Mouse (Mus musculus): ENCODE measurements around the gene Tnfaip8l1. TPM values are rescaled to one million over a fixed set of nuclear protein-coding genes. Genes with fewer than 3 reads are reported as not detected.

Gene Tnfaip8l1
- polyA plus RNA-seq, 1 experiment, result 21.6 TPM

- DNase-seq, result no peak
- 39% methylated on average over 2 of the region's 2 CpGs for WGBS
- Histone ChIP-seq H3K27ac (ENCODE audit: control insufficient read depth, insufficient read depth, low read length) (no peak within 1 kb of the TSS), H3K4me3 (ENCODE audit: control insufficient read depth, insufficient read depth, low read length) (no peak within 1 kb of the TSS), H3K36me3 (ENCODE audit: control insufficient read depth, insufficient read depth, low read length) (no peaks in the 10 kb centered on the region), H3K4me1 (replicated peaks; ENCODE audit: control insufficient read depth, insufficient read depth, low read length) (no peaks in the 10 kb centered on the region; the same call in 1 of the 2 replicates), H3K27me3 (ENCODE audit: control insufficient read depth, insufficient read depth, low read length) (peaks cover 8% of the 10 kb centered on the region; the same call in 1 of the 2 replicates)
- TF ChIP-seq POLR2A (IDR thresholded peaks at IDR 0.05; ENCODE audit: control insufficient read depth, extremely low read depth, insufficient read depth, low read length, poor library complexity) (no peak), CTCF (IDR thresholded peaks at IDR 0.05; ENCODE audit: borderline replicate concordance, control insufficient read depth, extremely low read depth, insufficient read depth, low read length, poor library complexity) (no peak)
These were observed 40.5 kb upstream of the Tnfaip8l1 start, which contains the start of gene Lrg1 for GRCm38 (mm10) chr17:56121826-56122225. Gene Lrg1, minus strand, starts transcription at chr17:56122001.

- Histone ChIP-seq H3K27ac (ENCODE audit: control insufficient read depth, insufficient read depth, low read length) (no peak overlapping the region), H3K4me3 (ENCODE audit: control insufficient read depth, insufficient read depth, low read length) (no peak overlapping the region), H3K36me3 (ENCODE audit: control insufficient read depth, insufficient read depth, low read length) (no peaks in the 10 kb centered on the region), H3K4me1 (replicated peaks; ENCODE audit: control insufficient read depth, insufficient read depth, low read length) (no peaks in the 10 kb centered on the region; the same call in 1 of the 2 replicates), H3K27me3 (ENCODE audit: control insufficient read depth, insufficient read depth, low read length) (peaks cover 8% of the 10 kb centered on the region; the same call in 1 of the 2 replicates)
- TF ChIP-seq CTCF (IDR thresholded peaks at IDR 0.05; ENCODE audit: borderline replicate concordance, control insufficient read depth, extremely low read depth, insufficient read depth, low read length, poor library complexity) (no peak), POLR2A (IDR thresholded peaks at IDR 0.05; ENCODE audit: control insufficient read depth, extremely low read depth, insufficient read depth, low read length, poor library complexity) (no peak)
- 93% methylated on average over 12 of the region's 12 CpGs for WGBS
- no peak for DNase-seq
These were observed 39.1 kb upstream of the Tnfaip8l1 start for GRCm38 (mm10) chr17:56123161-56123560.

GRCm38 (mm10) chr17:56123681-56124340 lies 38.5 kb upstream of the Tnfaip8l1 start:
- Histone ChIP-seq H3K4me1 (replicated peaks; ENCODE audit: control insufficient read depth, insufficient read depth, low read length) (no peaks in the 10 kb centered on the region; the same call in 1 of the 2 replicates), H3K4me3 (ENCODE audit: control insufficient read depth, insufficient read depth, low read length) (no peak overlapping the region), H3K36me3 (ENCODE audit: control insufficient read depth, insufficient read depth, low read length) (no peaks in the 10 kb centered on the region), H3K27ac (ENCODE audit: control insufficient read depth, insufficient read depth, low read length) (no peak overlapping the region), H3K27me3 (ENCODE audit: control insufficient read depth, insufficient read depth, low read length) (peaks cover 8% of the 10 kb centered on the region; the same call in 1 of the 2 replicates)
- WGBS, result 78% methylated on average over 59 of the region's 59 CpGs
- TF ChIP-seq CTCF (IDR thresholded peaks at IDR 0.05; ENCODE audit: borderline replicate concordance, control insufficient read depth, extremely low read depth, insufficient read depth, low read length, poor library complexity) (no peak), POLR2A (IDR thresholded peaks at IDR 0.05; ENCODE audit: control insufficient read depth, extremely low read depth, insufficient read depth, low read length, poor library complexity) (no peak)
- DNase-seq, result no peak

GRCm38 (mm10) chr17:56124377-56125275 lies 37.7 kb upstream of the Tnfaip8l1 start:
- 51% methylated on average over 59 of the region's 59 CpGs for WGBS
- TF ChIP-seq POLR2A (IDR thresholded peaks at IDR 0.05; ENCODE audit: control insufficient read depth, extremely low read depth, insufficient read depth, low read length, poor library complexity) (no peak), CTCF (IDR thresholded peaks at IDR 0.05; ENCODE audit: borderline replicate concordance, control insufficient read depth, extremely low read depth, insufficient read depth, low read length, poor library complexity) (peak; percentile 44; the same call in 1 of the 2 replicates)
- H3K4me3 ChIP-seq (ENCODE audit: control insufficient read depth, insufficient read depth, low read length), result no peak overlapping the region
- no peaks in the 10 kb centered on the region for H3K36me3 ChIP-seq (ENCODE audit: control insufficient read depth, insufficient read depth, low read length)
- no peak overlapping the region for H3K27ac ChIP-seq (ENCODE audit: control insufficient read depth, insufficient read depth, low read length)
- DNase-seq, result peak; percentile 43
- H3K4me1 ChIP-seq (replicated peaks; ENCODE audit: control insufficient read depth, insufficient read depth, low read length), result no peaks in the 10 kb centered on the region; the same call in 1 of the 2 replicates
- peaks cover 7% of the 10 kb centered on the region; the same call in 1 of the 2 replicates for H3K27me3 ChIP-seq (ENCODE audit: control insufficient read depth, insufficient read depth, low read length)

- TF ChIP-seq POLR2A (IDR thresholded peaks at IDR 0.05; ENCODE audit: control insufficient read depth, extremely low read depth, insufficient read depth, low read length, poor library complexity), result no peak
- TF ChIP-seq CTCF (IDR thresholded peaks at IDR 0.05; ENCODE audit: borderline replicate concordance, control insufficient read depth, extremely low read depth, insufficient read depth, low read length, poor library complexity), result 0 out of 2 replicates have a peak, but pooled peaks have one; percentile 0
- H3K27me3 ChIP-seq (ENCODE audit: control insufficient read depth, insufficient read depth, low read length), result peaks cover 3% of the 10 kb centered on the region; the same call in 1 of the 2 replicates
- no peak for DNase-seq
- no peaks in the 10 kb centered on the region for H3K36me3 ChIP-seq (ENCODE audit: control insufficient read depth, insufficient read depth, low read length)
- no peaks in the 10 kb centered on the region for H3K4me1 ChIP-seq (replicated peaks; ENCODE audit: control insufficient read depth, insufficient read depth, low read length)
- no peak overlapping the region for H3K4me3 ChIP-seq (ENCODE audit: control insufficient read depth, insufficient read depth, low read length)
- no peak overlapping the region for H3K27ac ChIP-seq (ENCODE audit: control insufficient read depth, insufficient read depth, low read length)
- 96% methylated on average over 4 of the region's 4 CpGs for WGBS
These were observed 37.0 kb upstream of the Tnfaip8l1 start for GRCm38 (mm10) chr17:56125276-56125630.

- Histone ChIP-seq H3K4me3 (ENCODE audit: control insufficient read depth, insufficient read depth, low read length) (no peak overlapping the region), H3K27ac (ENCODE audit: control insufficient read depth, insufficient read depth, low read length) (no peak overlapping the region), H3K27me3 (ENCODE audit: control insufficient read depth, insufficient read depth, low read length) (peaks cover 3% of the 10 kb centered on the region; the same call in 1 of the 2 replicates), H3K4me1 (replicated peaks; ENCODE audit: control insufficient read depth, insufficient read depth, low read length) (no peaks in the 10 kb centered on the region), H3K36me3 (ENCODE audit: control insufficient read depth, insufficient read depth, low read length) (no peaks in the 10 kb centered on the region)
- no peak for DNase-seq
- TF ChIP-seq POLR2A (IDR thresholded peaks at IDR 0.05; ENCODE audit: control insufficient read depth, extremely low read depth, insufficient read depth, low read length, poor library complexity) (no peak), CTCF (IDR thresholded peaks at IDR 0.05; ENCODE audit: borderline replicate concordance, control insufficient read depth, extremely low read depth, insufficient read depth, low read length, poor library complexity) (no peak)
- 86% methylated on average over 11 of the region's 11 CpGs for WGBS
These were observed 36.1 kb upstream of the Tnfaip8l1 start for GRCm38 (mm10) chr17:56126175-56126574.

Data from thymus, adult 2 months (tissue).